Mouse (Mus musculus) CH12.LX (cell line): ENCODE data around the gene Shroom1. TPM values are rescaled to one million over a fixed set of nuclear protein-coding genes. Genes with fewer than 3 reads are reported as not detected.

ENCODE experiments used
- DNase-seq: peaks from one replicate; pipeline ENCODE4 v3.0.0-alpha.2; 2013; ENCODE audit errors: extremely low read depth
- H3K27ac ChIP-seq: 2 replicates; pipeline ENCODE4 v1.5.1; 2012; ENCODE audit warnings: low read depth, mild to moderate bottlenecking, control low read depth, moderate library complexity; ENCODE audit not compliant: insufficient read depth
- H3K27me3 ChIP-seq: replicated peaks from 2 replicates; pipeline ENCODE3; 2012; ENCODE audit warnings: inconsistent platforms
- H3K36me3 ChIP-seq, 2 experiments: replicated peaks in 1 of 2; 2 replicates each; pipeline versions ENCODE3 to v1.6.1; 2012; ENCODE audit warnings: inconsistent platforms in 1 of 2, low read length in 1 of 2, mild to moderate bottlenecking in 1 of 2, mixed read lengths in 1 of 2, moderate library complexity in 1 of 2; ENCODE audit not compliant: control insufficient read depth in 1 of 2, insufficient read depth in 1 of 2
- H3K4me1 ChIP-seq, 2 experiments: 2 replicates each; pipeline ENCODE4 v1.6.1; 2012; ENCODE audit warnings: inconsistent platforms in 1 of 2, moderate library complexity in 1 of 2; ENCODE audit not compliant: insufficient read depth in 2 of 2, control insufficient read depth in 1 of 2
- H3K4me2 ChIP-seq: 2 replicates; pipeline ENCODE4 v1.6.1; 2012; ENCODE audit warnings: low read depth, mild to moderate bottlenecking, control low read depth; ENCODE audit not compliant: poor library complexity, insufficient read depth, severe bottlenecking
- H3K4me3 ChIP-seq, 3 experiments: fragments of 150-350 bp in 1 of 3; sonication (generic) in 1 of 3; replicated peaks in 1 of 3; 2 replicates each; pipeline versions ENCODE3 to v1.5.1; 2011 to 2012; ENCODE audit warnings: low read depth in 2 of 3, low read length in 2 of 3, mild to moderate bottlenecking in 2 of 3, moderate library complexity in 2 of 3, control low read depth in 1 of 3, improper control_type of control experiment in 1 of 3, inconsistent platforms in 1 of 3, mixed read lengths in 1 of 3; ENCODE audit not compliant: poor library complexity in 1 of 3
- H3K79me2 ChIP-seq: replicated peaks from 2 replicates; pipeline ENCODE4 v1.6.1; 2012; ENCODE audit warnings: mild to moderate bottlenecking, moderate library complexity; ENCODE audit not compliant: control insufficient read depth, poor library complexity, insufficient read depth, severe bottlenecking; ENCODE audit errors: extremely low read depth
- H3K9ac ChIP-seq: 2 replicates; pipeline ENCODE4 v1.6.1; 2012; ENCODE audit warnings: low read depth, mild to moderate bottlenecking, control low read depth, moderate library complexity; ENCODE audit not compliant: insufficient read depth
- H3K9me3 ChIP-seq: replicated peaks from 2 replicates; pipeline ENCODE3; 2012; ENCODE audit warnings: low read length, inconsistent platforms, mixed read lengths
- BHLHE40 ChIP-seq: IDR thresholded peaks from 2 replicates; pipeline ENCODE4 v1.6.1; 2011; ENCODE audit warnings: mild to moderate bottlenecking, low read depth, low read length, improper control_type of control experiment
- CHD1 ChIP-seq: IDR thresholded peaks from 2 replicates; pipeline ENCODE4 v1.6.1; 2012; ENCODE audit warnings: low read depth, low read length, improper control_type of control experiment, inconsistent platforms
- CHD2 ChIP-seq: IDR thresholded peaks from 2 replicates; pipeline ENCODE4 v1.6.1; 2011; ENCODE audit warnings: low read length, improper control_type of control experiment
- EP300 ChIP-seq: IDR thresholded peaks from 2 replicates; pipeline ENCODE4 v1.6.1; 2011; ENCODE audit warnings: low read length, improper control_type of control experiment
- ETS1 ChIP-seq: conservative IDR thresholded peaks from 2 replicates; pipeline ENCODE4 v1.6.1; 2012; ENCODE audit warnings: low read depth, mild to moderate bottlenecking, inconsistent platforms, low read length, improper control_type of control experiment, moderate library complexity
- MAFK ChIP-seq: IDR thresholded peaks from 2 replicates; pipeline ENCODE4 v1.6.1; 2011; ENCODE audit warnings: low read length, improper control_type of control experiment; ENCODE audit not compliant: insufficient replicate concordance
- MEF2A ChIP-seq: IDR thresholded peaks from 2 replicates; pipeline ENCODE4 v1.6.1; 2014; ENCODE audit warnings: low read depth, mild to moderate bottlenecking, inconsistent platforms, low read length, improper control_type of control experiment, borderline replicate concordance
- MYC ChIP-seq: IDR thresholded peaks from 2 replicates; pipeline ENCODE4 v1.6.1; 2011; ENCODE audit warnings: low read depth, mild to moderate bottlenecking, improper control_type of control experiment, low read length
- NELFE ChIP-seq: IDR thresholded peaks from 2 replicates; pipeline ENCODE4 v1.6.1; 2011; ENCODE audit warnings: low read depth, low read length, improper control_type of control experiment
- POLR2A ChIP-seq: IDR thresholded peaks from 2 replicates; pipeline ENCODE4 v1.6.1; 2011; ENCODE audit warnings: low read depth, mild to moderate bottlenecking, improper control_type of control experiment, low read length
- SIN3A ChIP-seq: IDR thresholded peaks from 2 replicates; pipeline ENCODE4 v1.6.1; 2012; ENCODE audit warnings: low read length, improper control_type of control experiment, inconsistent platforms
- SMC3 ChIP-seq: IDR thresholded peaks from 2 replicates; pipeline ENCODE4 v1.6.1; 2011; ENCODE audit warnings: low read depth, low read length, improper control_type of control experiment
- UBTF ChIP-seq: IDR thresholded peaks from 2 replicates; pipeline ENCODE4 v1.6.1; 2012; ENCODE audit warnings: low read depth, mild to moderate bottlenecking, inconsistent platforms, low read length, improper control_type of control experiment, moderate library complexity
- USF1 ChIP-seq: IDR thresholded peaks from 2 replicates; pipeline ENCODE4 v1.6.1; 2014; ENCODE audit warnings: low read depth, mild to moderate bottlenecking, inconsistent platforms, low read length, improper control_type of control experiment
- ZKSCAN1 ChIP-seq: IDR thresholded peaks from 2 replicates; pipeline ENCODE4 v1.6.1; 2012; ENCODE audit warnings: low read depth, inconsistent platforms, low read length, improper control_type of control experiment, borderline replicate concordance
- ZMIZ1 ChIP-seq: IDR thresholded peaks from 2 replicates; pipeline ENCODE4 v1.6.1; 2012; ENCODE audit warnings: low read depth, mild to moderate bottlenecking, inconsistent platforms, low read length, improper control_type of control experiment
- dilution Hi-C: fragments of 300-500 bp; cut with MboI; formaldehyde crosslinking; loops from 2 replicates; pipeline ENCODE4 v1.14.3; 2020; ENCODE audit warnings: low sequenced_read_pairs; ENCODE audit not compliant: extremely low pct_unique_long_range_greater_than_20kb, extremely low pct_ligation_motif_present
- in situ Hi-C: fragments of 300-500 bp; cut with MboI; formaldehyde crosslinking; loops from 3 replicates; pipeline ENCODE4 v1.14.3; 2019; ENCODE audit warnings: low sequenced_read_pairs, low pct_ligation_motif_present, low pct_unique_long_range_greater_than_20kb, mixed read lengths
- polyA plus RNA-seq: library from polyadenylated mRNA; unstranded; fragments of >175 nt; gene quantifications from 2 replicates; pipeline ENCODE4 v1.2.1, GENCODE M21; 2012; ENCODE audit warnings: low read depth; ENCODE audit not compliant: insufficient read length
- total RNA-seq, 2 experiments: library from RNA; depleted of rRNA; stranded (reverse); fragments of 300-350 nt in 1 of 2; fragments of >200 nt in 1 of 2; gene quantifications; 2 replicates each; pipeline ENCODE4 v1.2.3; 2012 to 2014

The Shroom1 gene
- total and polyA plus RNA-seq, 3 experiments, result not detected

GRCm38 (mm10) chr11:53516775-53517627 lies 60.0 kb downstream of the Shroom1 start:
- Histone ChIP-seq H3K4me2 (no peak overlapping the region), H3K27ac (no peak overlapping the region), H3K4me3 (no peak overlapping the region)

More at GRCm38 (mm10) chr11:53516775-53517627, 60.0 kb downstream of the Shroom1 start:
- H3K36me3 ChIP-seq, result no peaks in the 10 kb centered on the region
- no peak for DNase-seq
- no peaks in the 10 kb centered on the region for H3K79me2 ChIP-seq
- in situ Hi-C loops (loop anchor here (5.0 kb wide), 1 partner anchor 45 kb away; the partner anchor contains the start of gene Gm9837), dilution Hi-C loops (no loop called here)
- peaks cover 20% of the 10 kb centered on the region for H3K27me3 ChIP-seq
- peaks cover 8 to 20% of the 10 kb centered on the region in 2 experiments for H3K4me1 ChIP-seq
- no peak overlapping the region for H3K9ac ChIP-seq
- H3K9me3 ChIP-seq, result no peaks in the 10 kb centered on the region
- no peak for TF ChIP-seq BHLHE40
- TF ChIP-seq POLR2A, result no peak
- TF ChIP-seq SMC3, result no peak
- no peak for TF ChIP-seq MEF2A
- TF ChIP-seq USF1, result no peak
- TF ChIP-seq SIN3A, result no peak
- no peak for TF ChIP-seq CHD1
- TF ChIP-seq NELFE, result no peak
- TF ChIP-seq CHD2, result no peak
- no peak for TF ChIP-seq UBTF
- no peak for TF ChIP-seq EP300
- TF ChIP-seq ZMIZ1, result no peak
- TF ChIP-seq MAFK, result no peak
- no peak for TF ChIP-seq MYC
- no peak for TF ChIP-seq ETS1
- TF ChIP-seq ZKSCAN1, result no peak

Other genes starting within 250 kb of the Shroom1 start
- gene Hspa4, start 156.7 kb upstream of the Shroom1 start, total RNA-seq (2012; rRNA removed), result 184 and 238 TPM in 2 replicates
- gene Hspa4, start 156.7 kb upstream of the Shroom1 start, total RNA-seq (2014; rRNA removed), result 363 and 438 TPM in 2 replicates
- 529 and 585 TPM in 2 replicates for gene Hspa4, start 156.7 kb upstream of the Shroom1 start, polyA plus RNA-seq
- gene Zcchc10, start 132.5 kb upstream of the Shroom1 start, total RNA-seq (2012; rRNA removed), result 4.9 and 8.7 TPM in 2 replicates
- 20.7 and 24.3 TPM in 2 replicates for gene Zcchc10, start 132.5 kb upstream of the Shroom1 start, total RNA-seq (2014; rRNA removed)
- gene Zcchc10, start 132.5 kb upstream of the Shroom1 start, polyA plus RNA-seq, result 72.4 and 74.2 TPM in 2 replicates
- 19.8 and 24.0 TPM in 2 replicates for gene Aff4, start 106.4 kb upstream of the Shroom1 start, total RNA-seq (2012; rRNA removed)
- 22.1 and 25.7 TPM in 2 replicates for gene Aff4, start 106.4 kb upstream of the Shroom1 start, total RNA-seq (2014; rRNA removed)
- gene Aff4, start 106.4 kb upstream of the Shroom1 start, polyA plus RNA-seq, result 50.6 and 51.4 TPM in 2 replicates
- not detected in 2 replicates for gene Leap2, start 34.0 kb upstream of the Shroom1 start, total RNA-seq (2012; rRNA removed)
- not detected in 2 replicates for gene Leap2, start 34.0 kb upstream of the Shroom1 start, total RNA-seq (2014; rRNA removed)
- gene Leap2, start 34.0 kb upstream of the Shroom1 start, polyA plus RNA-seq, result not detected in 2 replicates
- gene Uqcrq, start 26.4 kb upstream of the Shroom1 start, total RNA-seq (2012; rRNA removed), result 103 and 120 TPM in 2 replicates
- gene Uqcrq, start 26.4 kb upstream of the Shroom1 start, total RNA-seq (2014; rRNA removed), result 136 and 168 TPM in 2 replicates
- gene Uqcrq, start 26.4 kb upstream of the Shroom1 start, polyA plus RNA-seq, result 642 and 765 TPM in 2 replicates
- gene Gdf9, start 26.2 kb upstream of the Shroom1 start, total RNA-seq (2012; rRNA removed), result 0.13 TPM in 2 replicates
- 0.16 TPM in 1 of 2 replicates, not detected in the other for gene Gdf9, start 26.2 kb upstream of the Shroom1 start, total RNA-seq (2014; rRNA removed)
- not detected in 2 replicates for gene Gdf9, start 26.2 kb upstream of the Shroom1 start, polyA plus RNA-seq
- not detected in 2 replicates for gene Gm10447, start 95 bp upstream of the Shroom1 start, total RNA-seq (2012; rRNA removed)
- not detected in 2 replicates for gene Gm10447, start 95 bp upstream of the Shroom1 start, total RNA-seq (2014; rRNA removed)
- not detected in 2 replicates for gene Gm10447, start 95 bp upstream of the Shroom1 start, polyA plus RNA-seq
- not detected in 2 replicates for gene Gm9837, start 13.3 kb downstream of the Shroom1 start, total RNA-seq (2012; rRNA removed)
- gene Gm9837, start 13.3 kb downstream of the Shroom1 start, total RNA-seq (2014; rRNA removed), result not detected in 2 replicates
- not detected in 2 replicates for gene Gm9837, start 13.3 kb downstream of the Shroom1 start, polyA plus RNA-seq
- gene Gm9945, start 23.0 kb downstream of the Shroom1 start, total RNA-seq (2012; rRNA removed), result not detected in 2 replicates
- not detected in 2 replicates for gene Gm9945, start 23.0 kb downstream of the Shroom1 start, total RNA-seq (2014; rRNA removed)
- gene Gm9945, start 23.0 kb downstream of the Shroom1 start, polyA plus RNA-seq, result not detected in 2 replicates
- gene Sowaha, start 23.1 kb downstream of the Shroom1 start, total RNA-seq (2012; rRNA removed), result not detected in 2 replicates
- gene Sowaha, start 23.1 kb downstream of the Shroom1 start, total RNA-seq (2014; rRNA removed), result not detected in 2 replicates
- gene Sowaha, start 23.1 kb downstream of the Shroom1 start, polyA plus RNA-seq, result not detected in 2 replicates
- gene Sept8, start 62.1 kb downstream of the Shroom1 start, total RNA-seq (2012; rRNA removed), result 14.9 and 21.9 TPM in 2 replicates
- 8.2 and 8.5 TPM in 2 replicates for gene Sept8, start 62.1 kb downstream of the Shroom1 start, total RNA-seq (2014; rRNA removed)
- 15.2 and 15.3 TPM in 2 replicates for gene Sept8, start 62.1 kb downstream of the Shroom1 start, polyA plus RNA-seq
- gene Kif3a, start 110.2 kb downstream of the Shroom1 start, total RNA-seq (2012; rRNA removed), result 11.3 and 18.3 TPM in 2 replicates
- 7.7 and 8.9 TPM in 2 replicates for gene Kif3a, start 110.2 kb downstream of the Shroom1 start, total RNA-seq (2014; rRNA removed)
- gene Kif3a, start 110.2 kb downstream of the Shroom1 start, polyA plus RNA-seq, result 26.5 and 27.9 TPM in 2 replicates
- gene Il4, start 161.5 kb downstream of the Shroom1 start, total RNA-seq (2012; rRNA removed), result 26.3 and 35.6 TPM in 2 replicates
- 75.5 and 83.1 TPM in 2 replicates for gene Il4, start 161.5 kb downstream of the Shroom1 start, total RNA-seq (2014; rRNA removed)
- gene Il4, start 161.5 kb downstream of the Shroom1 start, polyA plus RNA-seq, result 19.5 and 24.5 TPM in 2 replicates
- 1.8 and 2.8 TPM in 2 replicates for gene Il13, start 177.5 kb downstream of the Shroom1 start, total RNA-seq (2012; rRNA removed)
- 3.4 and 4.8 TPM in 2 replicates for gene Il13, start 177.5 kb downstream of the Shroom1 start, total RNA-seq (2014; rRNA removed)
- gene Il13, start 177.5 kb downstream of the Shroom1 start, polyA plus RNA-seq, result 2.8 and 3.6 TPM in 2 replicates